ENCODE assay signal across 15 mouse cellular contexts in the genomic region with DNA sequence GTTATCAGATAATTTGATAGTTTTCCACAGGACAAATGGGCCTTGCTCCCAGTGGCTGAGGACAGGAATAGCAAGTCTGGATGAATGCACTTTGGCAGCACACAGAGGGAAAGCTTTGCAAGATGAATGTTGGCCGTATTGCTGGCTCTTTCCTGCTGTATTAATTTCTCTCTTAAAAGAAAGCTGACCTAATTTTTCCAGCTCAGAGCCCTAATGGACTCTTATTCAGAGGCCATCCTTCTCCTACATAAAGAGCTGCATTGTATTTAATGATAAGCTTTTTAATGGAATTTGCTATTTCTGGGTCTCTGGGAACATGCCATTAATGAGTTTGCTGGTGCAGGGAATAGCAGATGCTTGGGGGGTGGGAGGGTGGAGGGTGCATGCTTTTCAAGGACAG. TPM values are rescaled to one million over a fixed set of nuclear protein-coding genes. Genes with fewer than 3 reads are reported as not detected.
DNase-seq lines count a peak whose midpoint lies in the region; ATAC-seq lines count a peak whose summit lies in the region.
"Had no signal": no experiment of that assay in that cellular context is flagged by ENCODE, and none has a peak within 500 bp of the region (broad histone marks: within the 10 kb centered on the region; RNA-seq: fewer than 3 reads in every experiment).

No protein-coding gene starts in this region.

- WGBS in embryonic facial prominence, embryonic 14.5 days = 36% methylated on average over 1 of the region's 1 CpGs
- WGBS in embryonic facial prominence, embryonic 10.5 days = 73% methylated on average over 1 of the region's 1 CpGs
- 13% methylated on average over 1 of the region's 1 CpGs for WGBS in forebrain, embryonic 14.5 days

- peak; percentile 63 for DNase-seq in embryonic facial prominence, embryonic 14.5 days (ENCODE audit: low spot score)
- DNase-seq in embryonic facial prominence, embryonic 10.5 days (ENCODE audit: low spot score) = no peak
- DNase-seq in lung, postnatal 10 days = peak; percentile 2
- no peak for DNase-seq in lung, postnatal 4 days
- peak; percentile 78 for DNase-seq in forebrain, embryonic 14.5 days (ENCODE audit: low spot score)
- DNase-seq in retina, embryonic 14.5 days (ENCODE audit: low spot score) = peak; percentile 82
- DNase-seq in embryo, embryonic 9.5 days (ENCODE audit: extremely low spot score) = no peak
- DNase-seq in left cerebral cortex, postnatal 36 days (ENCODE audit: low spot score in 2 of 2) = no peak
- DNase-seq: kidney, postnatal 25 days; right cerebral cortex, postnatal 4 days; thymus, postnatal 14 days had no signal

- no peak overlapping the region for H3K4me2 ChIP-seq in embryonic facial prominence, embryonic 14.5 days (ENCODE audit: low read depth, low read length)
- no peak overlapping the region for H3K4me2 ChIP-seq in forebrain, embryonic 14.5 days (ENCODE audit: low read length)
- H3K4me2 ChIP-seq: hindbrain, embryonic 14.5 days; limb, embryonic 15.5 days had no signal

- H3K36me3 ChIP-seq in embryonic facial prominence, embryonic 14.5 days (ENCODE audit: control insufficient read depth, insufficient read depth, low read length) = no peaks in the 10 kb centered on the region
- no peaks in the 10 kb centered on the region for H3K36me3 ChIP-seq in embryonic facial prominence, embryonic 10.5 days (replicated peaks)
- H3K36me3 ChIP-seq in forebrain, embryonic 14.5 days (ENCODE audit: control insufficient read depth, insufficient read depth, low read length) = no peaks in the 10 kb centered on the region
- H3K36me3 ChIP-seq: heart, embryonic 10.5 days; limb, embryonic 15.5 days had no signal

- H3K9me3 ChIP-seq in embryonic facial prominence, embryonic 14.5 days (ENCODE audit: control insufficient read depth, low read length) = peaks cover 11% of the 10 kb centered on the region; the same call in 1 of the 2 replicates
- peaks cover 17% of the 10 kb centered on the region for H3K9me3 ChIP-seq in embryonic facial prominence, embryonic 10.5 days
- H3K9me3 ChIP-seq in forebrain, embryonic 14.5 days (replicated peaks; ENCODE audit: control insufficient read depth, low read length) = no peaks in the 10 kb centered on the region; the same call in 1 of the 2 replicates
- H3K9me3 ChIP-seq: heart, embryonic 10.5 days; limb, embryonic 15.5 days had no signal

- H3K27ac ChIP-seq in embryonic facial prominence, embryonic 14.5 days (replicated peaks; ENCODE audit: low read depth, low read length) = no peak overlapping the region
- H3K27ac ChIP-seq in embryonic facial prominence, embryonic 10.5 days (replicated peaks) = no peak overlapping the region
- no peak overlapping the region for H3K27ac ChIP-seq in forebrain, embryonic 14.5 days (ENCODE audit: low read depth, low read length)
- H3K27ac ChIP-seq: heart, embryonic 10.5 days; hindbrain, embryonic 14.5 days; limb, embryonic 15.5 days; macrophage had no signal

- ATAC-seq in embryonic facial prominence, embryonic 14.5 days (ENCODE audit: low read depth) = peak; percentile 74; the same call in 1 of the 2 replicates
- peak; percentile 94 for ATAC-seq in forebrain, embryonic 14.5 days

- no peak overlapping the region for H3K9ac ChIP-seq in embryonic facial prominence, embryonic 14.5 days (ENCODE audit: low read depth, low read length)
- H3K9ac ChIP-seq in forebrain, embryonic 14.5 days (ENCODE audit: low read length) = no peak overlapping the region
- H3K9ac ChIP-seq: hindbrain, embryonic 14.5 days; limb, embryonic 15.5 days had no signal

- H3K27me3 ChIP-seq in embryonic facial prominence, embryonic 14.5 days (replicated peaks; ENCODE audit: control insufficient read depth, insufficient read depth, low read length) = no peaks in the 10 kb centered on the region
- H3K27me3 ChIP-seq in embryonic facial prominence, embryonic 10.5 days (replicated peaks; ENCODE audit: low read depth, poor library complexity, severe bottlenecking) = no peaks in the 10 kb centered on the region
- no peaks in the 10 kb centered on the region for H3K27me3 ChIP-seq in forebrain, embryonic 14.5 days (replicated peaks; ENCODE audit: control insufficient read depth, insufficient read depth, low read length)
- H3K27me3 ChIP-seq: limb, embryonic 15.5 days had no signal

- no peak overlapping the region for H3K4me3 ChIP-seq in embryonic facial prominence, embryonic 14.5 days (ENCODE audit: low read depth, low read length)
- no peak overlapping the region for H3K4me3 ChIP-seq in embryonic facial prominence, embryonic 10.5 days
- H3K4me3 ChIP-seq in forebrain, embryonic 14.5 days (ENCODE audit: low read depth, low read length) = no peak overlapping the region
- H3K4me3 ChIP-seq: heart, embryonic 10.5 days; limb, embryonic 15.5 days had no signal

- intact Hi-C loops in left cerebral cortex, postnatal 36 days (cut with DNase I) = no loop called here

- no peaks in the 10 kb centered on the region for H3K4me1 ChIP-seq in embryonic facial prominence, embryonic 14.5 days (ENCODE audit: control insufficient read depth, insufficient read depth, low read length)
- no peaks in the 10 kb centered on the region for H3K4me1 ChIP-seq in embryonic facial prominence, embryonic 10.5 days
- H3K4me1 ChIP-seq in forebrain, embryonic 14.5 days (ENCODE audit: control insufficient read depth, insufficient read depth, low read length) = no peaks in the 10 kb centered on the region
- H3K4me1 ChIP-seq: heart, embryonic 10.5 days; limb, embryonic 15.5 days had no signal

RNA-seq across cellular contexts. Expression of gene Fam184b, which starts 11.6 kb away (rescaled TPM):
- polyA plus RNA-seq in embryonic facial prominence, embryonic 14.5 days (2014; fragmentation: Nextera tagmentation; extraction: Ambion mirVana) = 2.2 and 2.4 TPM in 2 replicates
- polyA plus RNA-seq in embryonic facial prominence, embryonic 10.5 days (2016; fragmentation: Nextera tagmentation; extraction: Ambion mirVana) = 0.62 and 0.67 TPM in 2 replicates
- polyA plus RNA-seq in forebrain, embryonic 14.5 days (2014; fragmentation: Nextera tagmentation; extraction: Ambion mirVana) = 2.9 and 4.2 TPM in 2 replicates
- 10 to 100 TPM in 1 of 2 experiments, 1 to 10 TPM in 1; 6.9 to 10.4 TPM for total RNA-seq in left cerebral cortex, postnatal 36 days (2021)
- polyA plus RNA-seq: macrophage had no signal

RNA-seq across cellular contexts. Expression of gene Ncapg, which starts 41.9 kb away (rescaled TPM):
- polyA plus RNA-seq in embryonic facial prominence, embryonic 14.5 days (2014; fragmentation: Nextera tagmentation; extraction: Ambion mirVana) = 38.3 and 42.4 TPM in 2 replicates
- 71.0 and 71.5 TPM in 2 replicates for polyA plus RNA-seq in embryonic facial prominence, embryonic 10.5 days (2016; fragmentation: Nextera tagmentation; extraction: Ambion mirVana)
- 31.0 and 32.1 TPM in 2 replicates for polyA plus RNA-seq in forebrain, embryonic 14.5 days (2014; fragmentation: Nextera tagmentation; extraction: Ambion mirVana)
- total RNA-seq in left cerebral cortex, postnatal 36 days (2021) = under 1 TPM; 0.36 to 0.44 TPM

Comparison
In these comparisons a context has a peak if more than half of its experiments do, and no peak if none do; other contexts are left out.
1. DNase-seq: peak in embryonic facial prominence, embryonic 14.5 days (single experiment), lung, postnatal 10 days (single experiment), forebrain, embryonic 14.5 days (single experiment) and retina, embryonic 14.5 days (single experiment); none in embryonic facial prominence, embryonic 10.5 days (single experiment), lung, postnatal 4 days (0 of 2), embryo, embryonic 9.5 days (single experiment) and left cerebral cortex, postnatal 36 days (0 of 2).